Mouse (Mus musculus): Measurements from ENCODE around the gene Ccdc125.
"Not testable (repeated sequence)": the region's sequence is repeated elsewhere in the genome, so short reads cannot be mapped to it uniquely, and the experiment has no call there.

Gene Ccdc125

DNA sequence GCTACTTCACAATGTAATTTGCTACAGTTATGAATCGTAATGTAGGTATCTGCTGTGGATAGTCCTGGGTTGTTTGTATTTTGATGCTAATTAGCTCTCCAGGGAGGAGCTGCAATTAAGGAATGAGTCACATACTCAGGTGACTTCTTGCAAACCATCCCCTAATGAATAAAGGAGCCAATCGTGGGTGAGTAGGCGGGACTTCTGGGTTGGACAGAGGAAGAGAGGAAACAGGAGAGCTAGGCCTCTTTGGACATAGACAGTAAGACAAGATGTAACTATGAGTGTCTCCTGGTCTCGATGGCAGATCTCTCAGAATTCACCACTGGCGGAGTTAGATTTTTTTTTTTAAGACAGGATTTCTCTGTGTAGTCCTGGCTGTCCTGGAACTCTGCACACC is 52.1 kb downstream of the Ccdc125 start:
- DNase-seq, result no peak

- no peak for DNase-seq
Measured at GRCm38 (mm10) chr13:100724051-100724754, 54.7 kb downstream of the Ccdc125 start.

GRCm38 (mm10) chr13:100725194-100725593 is 55.7 kb downstream of the Ccdc125 start:
- DNase-seq, result no peak

DNA sequence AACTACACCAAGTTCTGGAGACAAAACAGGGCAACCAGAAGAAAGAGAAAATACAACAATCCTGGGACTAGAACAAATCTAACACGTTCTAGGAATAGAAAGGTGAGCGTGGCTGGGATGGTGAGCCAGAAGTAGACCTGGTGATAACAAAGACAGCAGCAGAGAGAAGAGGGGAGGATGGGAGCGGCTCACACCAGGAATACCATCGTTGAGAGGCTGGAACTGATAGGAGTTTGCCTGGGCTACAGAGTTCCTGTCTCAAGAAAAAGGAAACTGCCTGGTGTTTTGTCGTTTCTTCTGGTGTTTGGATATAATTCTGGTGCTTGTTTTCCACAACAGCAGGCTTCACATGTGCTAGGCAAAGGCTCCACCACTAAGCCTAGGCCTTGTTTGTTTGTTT is 58.6 kb downstream of the Ccdc125 start:
- DNase-seq, result no peak

DNA sequence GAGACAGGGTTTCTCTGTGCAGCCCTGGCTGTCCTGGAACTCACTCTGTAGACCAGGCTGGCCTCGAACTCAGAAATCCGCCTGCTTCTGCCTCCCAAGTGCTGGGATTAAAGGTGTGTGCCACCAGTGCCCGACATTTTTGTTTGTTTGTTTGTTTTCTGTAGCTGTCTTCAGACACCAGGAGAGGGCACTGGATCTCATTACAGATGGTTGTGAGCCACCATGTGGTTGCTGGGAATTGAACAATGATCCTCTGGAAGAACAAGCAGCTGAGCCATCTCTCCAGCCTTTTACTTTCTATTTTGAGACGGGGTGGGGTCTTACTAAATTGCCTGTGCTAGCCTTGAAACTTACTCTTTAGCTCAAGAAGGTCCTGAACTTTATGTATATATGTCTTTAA is 59.0 kb downstream of the Ccdc125 start:
- not testable (repeated sequence) for DNase-seq

GRCm38 (mm10) chr13:100730153-100730860 is 60.8 kb downstream of the Ccdc125 start:
- DNase-seq, result no peak

- DNase-seq, result peak; percentile 92 to 93
Measured at GRCm38 (mm10) chr13:100730861-100731176, 61.3 kb downstream of the Ccdc125 start, which contains the start of gene Cdk7. Gene Cdk7 (minus strand): TSS chr13:100730939.

DNA sequence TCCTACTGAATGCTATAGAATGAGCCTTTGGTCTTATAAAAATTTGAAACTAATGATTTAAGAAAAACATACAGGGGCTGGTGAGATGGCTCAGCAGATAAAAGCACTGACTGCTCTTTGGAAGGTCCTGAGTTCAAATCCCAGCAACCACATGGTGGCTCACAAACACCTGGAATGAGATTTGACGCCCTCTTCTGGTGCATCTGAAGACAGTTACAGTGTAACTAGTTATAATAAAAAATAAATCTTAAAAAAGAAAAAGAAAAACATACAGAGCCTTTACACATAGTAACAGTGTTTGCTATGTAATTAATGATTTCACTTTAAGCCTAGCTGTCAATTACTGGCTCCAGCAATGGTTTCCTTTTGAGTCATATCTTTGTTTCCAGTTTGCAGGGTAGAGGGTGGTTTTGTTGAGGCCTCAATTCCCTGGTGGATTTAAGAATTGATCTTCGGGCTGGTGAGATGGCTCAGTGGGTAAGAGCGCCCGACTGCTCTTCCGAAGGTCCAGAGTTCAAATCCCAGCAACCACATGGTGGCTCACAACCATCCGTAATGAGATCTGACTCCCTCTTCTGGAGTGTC is 62.0 kb downstream of the Ccdc125 start:
- DNase-seq, result not testable (repeated sequence)

- DNase-seq, result no peak
Measured at GRCm38 (mm10) chr13:100732756-100733155, 63.2 kb downstream of the Ccdc125 start.

GRCm38 (mm10) chr13:100742831-100743230 is 73.3 kb downstream of the Ccdc125 start:
- no peak for DNase-seq

DNA sequence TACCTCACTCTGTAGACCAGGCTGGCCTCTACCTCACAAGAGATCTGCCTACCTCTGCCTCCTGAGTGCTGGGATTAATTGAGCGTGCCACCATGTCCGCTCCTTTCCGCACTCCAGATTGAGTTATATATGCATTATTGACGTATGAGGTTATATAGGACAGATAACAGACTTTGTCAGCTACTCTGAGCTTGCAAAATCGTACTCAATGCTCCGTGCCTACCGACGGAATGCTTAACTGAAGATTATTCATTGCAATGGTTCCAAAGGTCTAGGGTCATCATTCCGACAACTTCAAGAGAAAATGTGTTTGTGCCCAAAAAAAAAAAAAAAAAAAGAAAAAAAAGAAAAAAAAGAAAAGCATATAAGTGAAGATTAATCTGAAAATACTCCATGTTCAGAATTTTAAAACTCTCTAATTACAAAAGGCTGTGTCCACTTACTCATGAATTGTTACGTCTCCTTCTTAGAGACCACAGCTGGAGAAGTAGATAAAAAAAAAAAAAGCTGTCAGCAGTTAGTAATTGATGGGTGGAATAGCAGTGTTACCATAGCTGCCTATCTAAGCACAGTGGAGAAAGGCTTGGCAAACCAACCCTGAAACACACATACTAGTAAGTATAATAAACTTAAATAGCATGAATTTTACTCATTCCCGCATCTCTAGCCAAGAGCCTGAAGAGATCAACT is 74.0 kb downstream of the Ccdc125 start:
- no peak for DNase-seq

- peak; percentile 96 for DNase-seq
Measured at GRCm38 (mm10) chr13:100744036-100744744, 74.7 kb downstream of the Ccdc125 start, which contains the start of gene Mrps36. Gene Mrps36 (minus strand): TSS chr13:100744659.

DNA sequence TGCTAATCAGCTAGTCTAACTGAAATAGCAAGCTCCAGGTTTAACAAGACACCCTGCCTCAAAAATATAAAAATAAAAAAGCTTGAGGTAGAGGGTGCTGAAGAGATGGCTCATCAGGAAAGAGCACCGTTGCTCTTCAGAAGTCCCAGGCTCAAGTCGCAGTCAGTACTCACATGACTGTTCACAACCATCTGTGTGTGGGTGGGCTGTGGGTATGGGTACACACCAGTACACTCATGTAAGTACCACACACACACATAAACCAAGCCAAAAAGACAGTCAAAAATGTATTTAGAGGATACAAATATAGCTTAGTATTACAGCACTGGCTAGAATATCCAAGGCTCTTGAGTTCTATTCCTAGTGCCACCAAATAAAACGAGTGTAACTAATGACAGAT is 76.6 kb downstream of the Ccdc125 start:
- no peak for DNase-seq
